Mouse (Mus musculus) hindbrain, embryonic 16.5 days (tissue): Measurements from ENCODE around the gene Efs. TPM values are rescaled to one million over a fixed set of nuclear protein-coding genes. Genes with fewer than 3 reads are reported as not detected.

Source experiments
- ATAC-seq: fragments of 200-750 bp; cut with Nextera tagmentation; 2 replicates; pipeline ENCODE4 v1.8.0; 2017; ENCODE audit warnings: moderate TSS enrichment, moderate library complexity
- H3K27ac ChIP-seq: fragments of 300-500 bp; sonication (generic); 2 replicates; pipeline ENCODE4 v1.5.1; 2014; ENCODE audit warnings: low read depth, mild to moderate bottlenecking, control low read depth, low read length, moderate library complexity
- H3K27me3 ChIP-seq: fragments of 300-500 bp; sonication (generic); replicated peaks from 2 replicates; pipeline ENCODE4 v1.6.1; 2014; ENCODE audit warnings: low read length; ENCODE audit not compliant: control insufficient read depth, insufficient read depth
- H3K36me3 ChIP-seq: fragments of 300-500 bp; sonication (generic); 2 replicates; pipeline ENCODE4 v1.6.1; 2014; ENCODE audit warnings: mild to moderate bottlenecking, low read length, moderate library complexity, mixed read lengths; ENCODE audit not compliant: control insufficient read depth, insufficient read depth
- H3K4me1 ChIP-seq: fragments of 300-500 bp; sonication (generic); 2 replicates; pipeline ENCODE4 v1.6.1; 2014; ENCODE audit warnings: low read depth, low read length; ENCODE audit not compliant: control insufficient read depth, insufficient read depth
- H3K4me2 ChIP-seq: fragments of 300-500 bp; sonication (generic); 2 replicates; pipeline ENCODE4 v1.6.1; 2014; ENCODE audit warnings: mild to moderate bottlenecking, low read length, control low read depth, moderate library complexity
- H3K4me3 ChIP-seq: fragments of 300-500 bp; sonication (generic); 2 replicates; pipeline ENCODE4 v1.5.1; 2014; ENCODE audit warnings: mild to moderate bottlenecking, low read length, control low read depth, moderate library complexity
- H3K9ac ChIP-seq: fragments of 300-500 bp; sonication (generic); 2 replicates; pipeline ENCODE4 v1.6.1; 2014; ENCODE audit warnings: low read depth, mild to moderate bottlenecking, control low read depth, low read length, moderate library complexity
- H3K9me3 ChIP-seq: fragments of 300-500 bp; sonication (generic); 2 replicates; pipeline ENCODE4 v1.6.1; 2014; ENCODE audit warnings: mild to moderate bottlenecking, low read length, moderate library complexity; ENCODE audit not compliant: control insufficient read depth
- WGBS: fragments of 180-500 bp; shearing (Covaris S2); extraction: QIAGEN DNeasy Blood & Tissue Kit; methylation state at CpG from one replicate; pipeline ENCODE4 v1.1.7; 2014; 5-methylcytosine and 5-hydroxymethylcytosine counted together
- polyA plus RNA-seq: library from polyadenylated mRNA; unstranded; fragments of >200 nt; fragmentation: Nextera tagmentation; extraction: Ambion mirVana; gene quantifications from 2 replicates; pipeline ENCODE4 v1.2.1, GENCODE M21; 2015

The Efs gene
- polyA plus RNA-seq, 1 experiment from 2014 or later: 14.2 TPM

DNA sequence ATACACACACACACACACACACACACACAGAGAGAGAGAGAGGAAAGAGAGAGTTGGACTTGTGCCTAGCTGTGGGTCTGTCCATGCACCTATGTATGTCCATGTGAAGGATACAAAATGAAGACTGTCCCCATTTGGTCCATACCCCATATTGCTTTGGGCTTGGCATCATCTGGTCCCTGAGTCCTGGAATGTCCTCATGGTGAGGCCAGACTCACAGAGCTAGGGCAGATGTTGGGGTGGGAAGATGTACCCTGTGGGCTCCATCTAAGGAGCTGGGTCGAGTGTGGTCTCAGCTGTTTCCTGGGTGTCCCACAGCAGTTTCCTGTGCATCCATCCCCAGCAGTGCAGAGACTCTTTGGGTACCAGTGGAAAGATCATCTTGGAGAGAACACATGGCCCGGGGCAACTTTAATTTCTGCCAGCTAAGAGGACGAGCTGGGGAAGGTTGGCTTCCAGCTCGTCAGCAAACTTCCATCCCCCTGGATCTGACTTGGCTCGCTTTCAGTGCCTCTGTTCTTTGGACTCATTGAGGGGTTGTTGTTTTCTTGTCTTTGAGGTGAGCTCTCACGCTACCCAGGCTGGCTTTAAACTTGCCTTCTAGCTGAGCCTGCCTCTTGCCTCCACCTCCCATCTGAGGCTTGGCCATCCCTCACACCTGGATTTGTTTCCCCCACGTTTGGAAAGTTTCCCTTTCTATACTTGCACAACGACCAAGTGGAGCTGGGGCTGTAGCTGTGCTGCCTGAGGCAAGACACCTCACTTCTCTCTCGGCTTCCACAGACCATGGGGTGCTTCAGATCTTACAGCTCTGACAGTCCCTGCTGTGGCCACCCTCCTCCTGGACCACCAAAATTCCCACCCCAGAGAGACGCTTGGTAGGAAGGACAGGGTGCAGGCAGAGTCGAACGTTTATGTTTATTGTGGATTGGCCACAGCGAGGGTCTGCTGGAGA lies 15.4 kb upstream of the Efs start:
- Histone ChIP-seq H3K4me2 (no peak overlapping the region), H3K27me3 (no peaks in the 10 kb centered on the region; the same call in 1 of the 2 replicates), H3K36me3 (no peaks in the 10 kb centered on the region), H3K4me1 (no peaks in the 10 kb centered on the region), H3K27ac (no peak overlapping the region), H3K9me3 (no peaks in the 10 kb centered on the region), H3K9ac (no peak overlapping the region), H3K4me3 (no peak overlapping the region)
- no peak for ATAC-seq
- 67% methylated on average over 13 of the region's 13 CpGs for WGBS

DNA sequence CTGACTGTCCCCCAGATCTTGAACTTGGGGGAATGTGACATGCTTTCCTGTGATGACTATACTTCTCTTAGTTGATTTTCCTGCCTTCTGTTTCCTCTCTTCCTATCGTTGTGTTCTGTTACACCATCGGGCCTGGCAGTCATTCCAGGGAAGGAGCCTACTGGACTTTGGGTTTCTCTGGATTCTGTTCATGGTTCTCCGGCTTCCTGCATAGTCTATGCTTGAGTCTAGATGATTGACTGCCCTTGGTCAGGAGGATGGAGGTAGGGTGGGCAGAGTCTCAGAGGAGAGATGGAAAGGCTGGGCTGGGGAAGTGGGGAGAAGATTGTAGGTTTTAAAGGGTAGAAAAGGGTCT lies 14.2 kb upstream of the Efs start:
- Histone ChIP-seq H3K27ac (no peak overlapping the region), H3K36me3 (no peaks in the 10 kb centered on the region), H3K9ac (no peak overlapping the region), H3K4me1 (no peaks in the 10 kb centered on the region), H3K4me2 (no peak overlapping the region), H3K9me3 (no peaks in the 10 kb centered on the region), H3K4me3 (no peak overlapping the region), H3K27me3 (no peaks in the 10 kb centered on the region; the same call in 1 of the 2 replicates)
- ATAC-seq: no peak
- WGBS: 87% methylated on average over 3 of the region's 3 CpGs

DNA sequence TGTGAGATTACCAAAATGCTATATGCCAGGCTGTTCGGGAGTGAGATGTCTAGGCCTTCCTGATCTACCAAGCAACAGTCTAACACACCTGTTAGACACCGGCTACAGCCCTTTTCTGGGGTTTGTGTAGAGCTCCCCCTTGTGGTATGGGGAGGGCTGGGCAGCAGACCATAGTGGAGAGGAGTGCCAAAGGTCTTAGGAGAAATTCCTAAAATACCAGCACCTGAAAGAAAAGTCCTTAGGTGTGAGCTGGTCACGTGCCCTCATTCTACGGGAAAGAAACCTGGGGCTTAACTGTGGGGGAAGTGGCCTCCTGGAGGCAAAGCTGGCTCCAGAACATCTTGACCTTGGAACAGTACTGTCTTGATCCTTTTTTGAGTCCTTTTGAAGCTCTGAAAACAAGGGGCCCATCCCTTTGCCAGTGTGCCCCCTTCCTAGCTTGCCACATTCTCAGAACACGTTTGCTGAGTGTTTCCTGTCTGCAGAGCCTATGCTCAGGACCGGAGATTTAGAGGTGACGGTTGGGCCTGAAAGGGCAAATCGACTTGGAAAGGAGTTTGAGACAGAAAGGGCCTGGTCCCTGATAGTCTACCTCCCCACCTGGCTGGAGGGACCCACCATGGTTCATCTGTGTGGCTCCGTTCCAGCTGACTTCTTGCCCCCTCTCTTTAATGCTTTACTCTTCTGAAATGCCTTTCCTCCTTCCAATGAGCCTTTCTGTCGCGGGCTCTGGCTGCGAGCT lies 13.7 kb upstream of the Efs start:
- H3K4me2 ChIP-seq: no peak overlapping the region
- no peak for ATAC-seq
- no peaks in the 10 kb centered on the region for H3K36me3 ChIP-seq
- no peak overlapping the region for H3K9ac ChIP-seq
- H3K27me3 ChIP-seq: no peaks in the 10 kb centered on the region; the same call in 1 of the 2 replicates
- H3K4me1 ChIP-seq: no peaks in the 10 kb centered on the region
- no peaks in the 10 kb centered on the region for H3K9me3 ChIP-seq
- no peak overlapping the region for H3K27ac ChIP-seq
- WGBS: 54% methylated on average over 12 of the region's 12 CpGs
- no peak overlapping the region for H3K4me3 ChIP-seq

DNA sequence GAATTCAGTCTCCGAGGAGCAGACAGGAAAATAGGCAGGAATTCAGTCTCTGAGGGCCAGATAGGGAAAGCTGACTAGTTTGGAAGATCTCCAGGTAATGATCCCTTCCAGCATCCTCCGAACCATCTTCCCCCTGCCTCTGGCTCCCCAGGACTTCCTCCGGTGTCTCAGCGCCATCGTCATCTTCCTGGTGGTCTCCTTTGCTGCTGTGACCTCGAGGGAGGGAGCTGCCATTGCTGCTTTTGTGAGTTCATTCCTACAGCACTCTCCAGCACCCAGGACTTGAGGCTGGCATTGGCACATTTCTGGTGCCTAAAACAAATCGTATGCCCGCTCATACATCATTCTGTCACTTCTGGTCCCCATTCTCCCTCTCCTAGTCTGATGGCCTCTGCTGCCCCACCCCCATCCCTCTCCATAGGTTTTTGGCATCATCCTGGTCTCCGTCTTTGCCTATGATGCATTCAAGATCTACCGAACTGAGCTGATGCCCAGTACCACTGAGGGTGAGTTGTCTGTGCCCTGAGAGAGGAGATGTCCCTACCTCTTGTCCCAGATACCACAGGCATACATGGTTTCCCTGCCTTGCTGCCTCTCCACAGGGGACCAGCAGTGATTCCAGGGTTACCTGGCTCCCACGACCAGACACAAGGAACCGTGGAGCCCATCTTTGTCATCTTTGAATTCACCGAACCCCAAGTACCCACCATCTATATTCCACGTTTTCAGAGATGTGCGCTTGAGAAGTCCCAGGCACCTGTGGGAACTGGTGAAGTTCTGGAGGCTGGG lies 12.7 kb upstream of the Efs start:
- 70% methylated on average over 15 of the region's 15 CpGs for WGBS
- no peak overlapping the region for H3K4me3 ChIP-seq

DNA sequence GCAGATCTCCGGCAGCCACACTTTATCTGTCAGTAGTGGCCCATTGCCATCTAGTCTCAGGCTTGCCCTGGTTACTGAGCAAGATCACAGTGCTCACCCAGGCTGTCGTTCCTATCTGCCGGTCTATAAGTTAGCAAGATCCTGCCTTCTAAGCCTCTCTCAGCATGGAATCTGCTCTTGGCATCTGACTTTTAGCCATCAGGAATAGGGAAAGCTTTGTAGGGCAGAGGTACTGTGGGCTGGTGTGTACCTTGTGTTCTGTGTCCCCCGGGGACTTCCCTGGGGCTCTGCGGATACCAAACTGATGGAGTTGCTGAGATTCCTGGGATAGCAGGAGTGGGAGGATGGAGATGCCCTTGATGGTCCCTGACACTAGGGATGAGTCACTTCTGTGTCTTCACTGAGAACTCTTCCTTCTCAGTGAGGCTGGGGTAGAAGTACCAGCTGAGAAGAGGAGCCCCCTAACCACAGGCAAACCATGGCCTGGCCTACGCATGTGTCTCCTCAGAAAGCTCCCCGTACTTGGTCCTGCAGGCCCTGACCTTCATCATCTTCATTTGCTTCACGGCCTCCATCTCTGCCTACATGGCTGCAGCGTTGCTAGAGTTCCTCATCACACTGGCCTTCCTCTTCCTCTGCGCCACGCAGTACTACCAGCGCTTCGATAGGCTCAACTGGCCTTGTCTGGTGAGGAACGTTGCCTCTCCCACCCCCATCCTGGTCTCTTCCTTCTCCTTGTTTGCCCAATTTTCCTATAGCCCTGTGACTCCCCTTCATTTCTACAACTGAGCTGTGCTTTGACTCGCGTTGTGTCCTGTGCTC lies 11.6 kb upstream of the Efs start:
- Histone ChIP-seq H3K27ac (no peak overlapping the region), H3K4me3 (no peak overlapping the region), H3K27me3 (no peaks in the 10 kb centered on the region; the same call in 1 of the 2 replicates), H3K4me1 (peaks cover 4% of the 10 kb centered on the region), H3K4me2 (no peak overlapping the region), H3K9me3 (no peaks in the 10 kb centered on the region), H3K9ac (no peak overlapping the region), H3K36me3 (no peaks in the 10 kb centered on the region)
- ATAC-seq: no peak
- 91% methylated on average over 16 of the region's 16 CpGs for WGBS

More for the DNA sequence above, 12.7 kb upstream of the Efs start:
- H3K4me1 ChIP-seq: no peaks in the 10 kb centered on the region
- no peak overlapping the region for H3K27ac ChIP-seq
- no peaks in the 10 kb centered on the region; the same call in 1 of the 2 replicates for H3K27me3 ChIP-seq
- H3K9me3 ChIP-seq: no peaks in the 10 kb centered on the region
- no peak overlapping the region for H3K9ac ChIP-seq
- H3K4me2 ChIP-seq: no peak overlapping the region
- ATAC-seq: no peak
- no peaks in the 10 kb centered on the region for H3K36me3 ChIP-seq

DNA sequence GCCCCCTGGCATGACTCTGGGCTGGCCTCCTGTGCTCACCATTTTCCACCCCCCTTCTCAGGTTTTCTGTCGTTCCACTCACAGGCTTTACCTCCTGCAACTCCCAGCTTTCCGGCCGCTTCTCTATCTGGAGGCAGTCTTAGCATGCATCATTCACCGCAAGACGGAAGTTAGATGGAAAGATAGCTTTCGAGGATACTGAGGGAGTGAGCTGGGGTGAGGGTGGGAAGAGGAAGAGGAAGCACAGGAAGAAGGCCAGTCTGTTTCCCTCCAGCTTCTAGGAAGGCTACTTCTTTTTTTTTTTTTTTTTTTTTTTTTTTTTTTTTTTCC lies 10.9 kb upstream of the Efs start:
- ATAC-seq: no peak
- WGBS: 51% methylated on average over 6 of the region's 6 CpGs
- no peaks in the 10 kb centered on the region; the same call in 1 of the 2 replicates for H3K27me3 ChIP-seq
- peak overlapping the region; percentile 2; the same call in 1 of the 2 replicates for H3K4me2 ChIP-seq
- 0 out of 2 replicates have a peak overlapping the region, but pooled peaks have one; percentile 8 for H3K9ac ChIP-seq
- H3K4me3 ChIP-seq: no peak overlapping the region
- H3K4me1 ChIP-seq: peaks cover 5% of the 10 kb centered on the region
- peak overlapping the region; percentile 63; the same call in 1 of the 2 replicates for H3K27ac ChIP-seq
- no peaks in the 10 kb centered on the region for H3K9me3 ChIP-seq
- no peaks in the 10 kb centered on the region for H3K36me3 ChIP-seq

DNA sequence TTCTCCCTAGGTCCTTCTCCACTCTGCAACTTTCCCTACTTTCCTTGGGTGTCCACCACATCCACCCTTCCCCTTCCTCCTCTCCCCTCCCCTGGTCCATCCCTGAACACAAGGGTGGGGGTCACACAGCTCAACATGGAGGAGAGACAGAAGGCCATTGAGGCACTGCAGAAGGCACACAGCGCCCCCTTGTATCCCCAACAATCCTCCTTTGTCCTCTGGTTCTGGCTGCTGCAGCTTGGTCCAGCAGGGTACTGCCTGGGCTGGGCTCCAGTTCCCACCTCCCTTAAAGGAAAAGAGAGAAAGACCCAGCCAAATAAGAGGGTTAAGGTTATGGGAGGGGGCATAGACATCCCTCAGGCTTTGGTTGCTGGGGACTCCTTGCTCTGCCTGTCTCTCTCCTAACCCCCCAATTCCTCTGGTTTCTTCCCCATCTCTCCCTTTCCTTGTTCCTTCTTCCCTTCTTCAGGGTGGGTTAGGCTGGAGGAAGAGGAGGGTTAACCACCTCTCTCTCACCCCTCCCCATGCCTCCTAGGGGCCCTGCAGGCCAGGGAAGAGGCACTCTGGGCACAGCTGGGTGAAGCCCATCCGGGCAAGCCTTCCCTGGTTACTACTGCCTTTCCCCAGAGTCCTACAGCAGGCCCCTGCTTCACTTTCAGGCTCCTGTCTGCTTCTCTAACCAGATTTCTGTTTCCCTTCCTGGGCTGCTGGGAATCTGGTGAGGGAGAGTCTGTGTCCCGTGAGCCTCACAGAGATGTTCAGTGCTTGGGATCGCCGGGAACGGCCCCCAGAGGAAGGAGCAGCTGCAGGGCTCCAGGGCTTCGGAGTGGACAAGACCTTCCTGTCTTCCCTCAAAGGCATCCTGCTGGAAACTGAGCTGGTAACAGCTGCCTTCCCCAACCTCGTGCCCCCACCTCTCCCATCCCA lies 10.2 kb upstream of the Efs start, which contains the start of gene Cmtm5:
TSS of gene Cmtm5 (plus strand) at position 358 of the 927 bp plus-strand sequence.
- H3K9me3 ChIP-seq: no peaks in the 10 kb centered on the region
- peak within 1 kb of the TSS; percentile 2; the same call in 1 of the 2 replicates for H3K4me2 ChIP-seq
- H3K4me1 ChIP-seq: peaks cover 5% of the 10 kb centered on the region
- H3K36me3 ChIP-seq: no peaks in the 10 kb centered on the region
- H3K27ac ChIP-seq: peak within 1 kb of the TSS; percentile 63
- H3K27me3 ChIP-seq: no peaks in the 10 kb centered on the region; the same call in 1 of the 2 replicates
- WGBS: 24% methylated on average over 8 of the region's 8 CpGs
- H3K4me3 ChIP-seq: no peak within 1 kb of the TSS
- ATAC-seq: peak; percentile 90
- H3K9ac ChIP-seq: peak within 1 kb of the TSS; percentile 8; the same call in 1 of the 2 replicates
